Mouse (Mus musculus) kidney, postnatal 36 days (tissue): Measurements from ENCODE around the gene Prcc.
"Not testable (repeated sequence)": the region's sequence is repeated elsewhere in the genome, so short reads cannot be mapped to it uniquely, and the experiment has no call there.

Experiments used
- DNase-seq, 2 experiments: peaks; one replicate each; pipeline ENCODE4 v3.0.0; 2021 to 2022; ENCODE audit warnings: mixed read lengths in 2 of 2

The Prcc gene

GRCm38 (mm10) chr3:87844981-87845380, 40.4 kb downstream of the Prcc start:
- DNase-seq: no peak

- DNase-seq: no peak
These were observed 44.5 kb downstream of the Prcc start for GRCm38 (mm10) chr3:87840858-87841257.

GRCm38 (mm10) chr3:87838622-87839021, 46.8 kb downstream of the Prcc start:
- DNase-seq: peak; percentile 68 to 90

- DNase-seq: peak in 1 of 2 experiments; percentile 67
These were observed 51.9 kb downstream of the Prcc start for GRCm38 (mm10) chr3:87833482-87833881.

- no peak for DNase-seq
These were observed 53.1 kb downstream of the Prcc start for GRCm38 (mm10) chr3:87832109-87832859.

GRCm38 (mm10) chr3:87829025-87829424, 56.4 kb downstream of the Prcc start:
- DNase-seq: no peak

- DNase-seq: no peak
These were observed 57.0 kb downstream of the Prcc start for GRCm38 (mm10) chr3:87828435-87828834.

GRCm38 (mm10) chr3:87824206-87824605, 61.2 kb downstream of the Prcc start, which contains the start of gene Pear1:
Gene Pear1, minus strand, starts transcription at chr3:87824306.
- not testable (repeated sequence) for DNase-seq

- DNase-seq: no peak
These were observed 67.2 kb downstream of the Prcc start for GRCm38 (mm10) chr3:87818226-87818625.

- peak; percentile 82 to 90 for DNase-seq
These were observed 68.7 kb downstream of the Prcc start for GRCm38 (mm10) chr3:87816646-87817093.

- peak in 1 of 2 experiments; percentile 23 for DNase-seq
These were observed 69.2 kb downstream of the Prcc start for GRCm38 (mm10) chr3:87816166-87816565.

- peak; percentile 17 to 37 for DNase-seq
These were observed 72.5 kb downstream of the Prcc start for GRCm38 (mm10) chr3:87812873-87813272.

GRCm38 (mm10) chr3:87812413-87812812, 73.0 kb downstream of the Prcc start:
- DNase-seq: no peak

- no peak for DNase-seq
These were observed 74.1 kb downstream of the Prcc start for GRCm38 (mm10) chr3:87811297-87811696.

GRCm38 (mm10) chr3:87809322-87809962, 76.0 kb downstream of the Prcc start:
- peak in 1 of 2 experiments; percentile 29 for DNase-seq
